Mouse (Mus musculus): ENCODE results near the gene Cnksr3. TPM values are rescaled to one million over a fixed set of nuclear protein-coding genes. Genes with fewer than 3 reads are reported as not detected.

Cnksr3 gene
- 11.4 TPM for polyA plus RNA-seq (2012; fragmentation: generic; extraction: Trizol)

GRCm38 (mm10) chr10:7211696-7212482, at the start of gene Cnksr3:
TSS of gene Cnksr3 (minus strand) at chr10:7212237.
- Histone ChIP-seq H3K36me3 (ENCODE audit: control insufficient read depth, insufficient read depth) (no peaks in the 10 kb centered on the region), H3K79me2 (ENCODE audit: control insufficient read depth, insufficient read depth) (peaks cover 43% of the 10 kb centered on the region), H3K4me2 (ENCODE audit: low read depth) (peak within 1 kb of the TSS; percentile 96), H3K27me3 (ENCODE audit: control insufficient read depth, insufficient read depth, insufficient read length) (no peaks in the 10 kb centered on the region), H3ac (ENCODE audit: control insufficient read depth, insufficient read length) (peak within 1 kb of the TSS; percentile 57), H3K4me3 (peak within 1 kb of the TSS; percentile 91)
- TF ChIP-seq POLR2A (IDR thresholded peaks at IDR 0.05; ENCODE audit: insufficient read length, low read depth) (peak; percentile 74), MYOG (IDR thresholded peaks at IDR 0.05; ENCODE audit: control insufficient read depth in 1 of 3, insufficient read depth in 1 of 3, insufficient read length in 2 of 3, low read depth in 2 of 3) (peak in 1 of 3 experiments; percentile 8), REST (IDR thresholded peaks at IDR 0.05; ENCODE audit: insufficient read depth, insufficient read length) (no peak), TCF3 (IDR thresholded peaks at IDR 0.05; ENCODE audit: insufficient read length, low read depth) (no peak), SRF (IDR thresholded peaks at IDR 0.05; ENCODE audit: control insufficient read depth, insufficient read length, low read depth) (no peak), POLR2AphosphoS2 (IDR thresholded peaks at IDR 0.05; ENCODE audit: insufficient read length, low read depth) (peak; percentile 55), MYOD1 (IDR thresholded peaks at IDR 0.05; ENCODE audit: control insufficient read depth in 1 of 3, insufficient read length in 2 of 3, low read depth in 2 of 3) (peak in 1 of 3 experiments; percentile 22), TCF12 (IDR thresholded peaks at IDR 0.05; ENCODE audit: insufficient read depth, poor library complexity, severe bottlenecking) (no peak), USF1 (IDR thresholded peaks at IDR 0.05; ENCODE audit: low read depth) (peak; percentile 75), CEBPB (IDR thresholded peaks at IDR 0.05; ENCODE audit: insufficient read depth, poor library complexity, severe bottlenecking) (no peak), E2F4 (IDR thresholded peaks at IDR 0.05; ENCODE audit: insufficient read depth) (peak; percentile 21), MAX (IDR thresholded peaks at IDR 0.05; ENCODE audit: low read depth) (no peak)

GRCm38 (mm10) chr10:7260166-7261108, 48.4 kb upstream of the Cnksr3 start:
- Histone ChIP-seq H3ac (ENCODE audit: control insufficient read depth, insufficient read length) (no peak overlapping the region), H3K27me3 (ENCODE audit: control insufficient read depth, insufficient read depth, insufficient read length) (no peaks in the 10 kb centered on the region), H3K79me2 (ENCODE audit: control insufficient read depth, insufficient read depth) (no peaks in the 10 kb centered on the region), H3K36me3 (ENCODE audit: control insufficient read depth, insufficient read depth) (no peaks in the 10 kb centered on the region), H3K4me3 (no peak overlapping the region), H3K4me2 (ENCODE audit: low read depth) (peak overlapping the region; percentile 79)
- TF ChIP-seq CEBPB (IDR thresholded peaks at IDR 0.05; ENCODE audit: insufficient read depth, poor library complexity, severe bottlenecking) (no peak), MYOD1 (IDR thresholded peaks at IDR 0.05; ENCODE audit: control insufficient read depth in 1 of 3, insufficient read length in 2 of 3, low read depth in 2 of 3) (peak in 2 of 3 experiments; percentile 18 to 46), MYOG (IDR thresholded peaks at IDR 0.05; ENCODE audit: control insufficient read depth in 1 of 3, insufficient read depth in 1 of 3, insufficient read length in 2 of 3, low read depth in 2 of 3) (peak in 2 of 3 experiments; percentile 8 to 24), TCF12 (IDR thresholded peaks at IDR 0.05; ENCODE audit: insufficient read depth, poor library complexity, severe bottlenecking) (peak; percentile 9)

- Histone ChIP-seq H3K36me3 (ENCODE audit: control insufficient read depth, insufficient read depth) (no peaks in the 10 kb centered on the region), H3K79me2 (ENCODE audit: control insufficient read depth, insufficient read depth) (no peaks in the 10 kb centered on the region), H3K4me2 (ENCODE audit: low read depth) (no peak overlapping the region), H3K4me3 (no peak overlapping the region), H3ac (ENCODE audit: control insufficient read depth, insufficient read length) (no peak overlapping the region), H3K27me3 (ENCODE audit: control insufficient read depth, insufficient read depth, insufficient read length) (no peaks in the 10 kb centered on the region)
- TF ChIP-seq TCF3 (IDR thresholded peaks at IDR 0.05; ENCODE audit: insufficient read length, low read depth) (no peak), POLR2AphosphoS2 (IDR thresholded peaks at IDR 0.05; ENCODE audit: insufficient read length, low read depth) (no peak), E2F4 (IDR thresholded peaks at IDR 0.05; ENCODE audit: insufficient read depth) (no peak), MYOD1 (IDR thresholded peaks at IDR 0.05; ENCODE audit: control insufficient read depth in 1 of 3, insufficient read length in 2 of 3, low read depth in 2 of 3) (no peak), POLR2A (IDR thresholded peaks at IDR 0.05; ENCODE audit: insufficient read length, low read depth) (no peak), REST (IDR thresholded peaks at IDR 0.05; ENCODE audit: insufficient read depth, insufficient read length) (no peak), USF1 (IDR thresholded peaks at IDR 0.05; ENCODE audit: low read depth) (no peak), SRF (IDR thresholded peaks at IDR 0.05; ENCODE audit: control insufficient read depth, insufficient read length, low read depth) (no peak), CEBPB (IDR thresholded peaks at IDR 0.05; ENCODE audit: insufficient read depth, poor library complexity, severe bottlenecking) (no peak), TCF12 (IDR thresholded peaks at IDR 0.05; ENCODE audit: insufficient read depth, poor library complexity, severe bottlenecking) (no peak), MYOG (IDR thresholded peaks at IDR 0.05; ENCODE audit: control insufficient read depth in 1 of 3, insufficient read depth in 1 of 3, insufficient read length in 2 of 3, low read depth in 2 of 3) (no peak), MAX (IDR thresholded peaks at IDR 0.05; ENCODE audit: low read depth) (no peak)
These were observed 46.6 kb upstream of the Cnksr3 start for GRCm38 (mm10) chr10:7258607-7259006.

GRCm38 (mm10) chr10:7250455-7250854, 38.4 kb upstream of the Cnksr3 start:
- Histone ChIP-seq H3ac (ENCODE audit: control insufficient read depth, insufficient read length) (no peak overlapping the region), H3K27me3 (ENCODE audit: control insufficient read depth, insufficient read depth, insufficient read length) (no peaks in the 10 kb centered on the region), H3K79me2 (ENCODE audit: control insufficient read depth, insufficient read depth) (no peaks in the 10 kb centered on the region), H3K4me2 (ENCODE audit: low read depth) (no peak overlapping the region), H3K4me3 (no peak overlapping the region), H3K36me3 (ENCODE audit: control insufficient read depth, insufficient read depth) (no peaks in the 10 kb centered on the region)
- TF ChIP-seq MYOD1 (IDR thresholded peaks at IDR 0.05; ENCODE audit: control insufficient read depth in 1 of 3, insufficient read length in 2 of 3, low read depth in 2 of 3) (peak in 2 of 3 experiments; percentile 27 to 60), E2F4 (IDR thresholded peaks at IDR 0.05; ENCODE audit: insufficient read depth) (no peak), MYOG (IDR thresholded peaks at IDR 0.05; ENCODE audit: control insufficient read depth in 1 of 3, insufficient read depth in 1 of 3, insufficient read length in 2 of 3, low read depth in 2 of 3) (peak in 1 of 3 experiments; percentile 10), USF1 (IDR thresholded peaks at IDR 0.05; ENCODE audit: low read depth) (no peak), CEBPB (IDR thresholded peaks at IDR 0.05; ENCODE audit: insufficient read depth, poor library complexity, severe bottlenecking) (no peak), TCF12 (IDR thresholded peaks at IDR 0.05; ENCODE audit: insufficient read depth, poor library complexity, severe bottlenecking) (no peak)

Measured in myocyte (in vitro differentiated cells).